Mouse (Mus musculus): Measurements from ENCODE around the gene Rab14.

GRCm38 (mm10) chr2:35195626-35196544 lies 5.0 kb downstream of the Rab14 start:
- TF ChIP-seq GATA1 (IDR thresholded peaks at IDR 0.05; ENCODE audit: borderline replicate concordance, low read length) (no peak), FLI1 (IDR thresholded peaks at IDR 0.05; ENCODE audit: low read length) (no peak)

All from megakaryocyte, embryonic 14.5 days (primary cell).